Mouse (Mus musculus) hindbrain, embryonic 12.5 days (tissue): Measurements from ENCODE around the gene Sptlc2. TPM values are rescaled to one million over a fixed set of nuclear protein-coding genes. Genes with fewer than 3 reads are reported as not detected.

Source experiments
- ATAC-seq: fragments of 200-750 bp; cut with Nextera tagmentation; 2 replicates; pipeline ENCODE4 v1.8.0; 2017; ENCODE audit warnings: moderate TSS enrichment; ENCODE audit not compliant: low FRiP score
- H3K27ac ChIP-seq: fragments of 300-500 bp; sonication (generic); 2 replicates; pipeline ENCODE4 v1.5.1; 2016; ENCODE audit warnings: mild to moderate bottlenecking
- H3K27me3 ChIP-seq: fragments of 300-500 bp; sonication (generic); 2 replicates; pipeline ENCODE4 v1.6.1; 2016; ENCODE audit warnings: mild to moderate bottlenecking
- H3K36me3 ChIP-seq: fragments of 300-500 bp; sonication (generic); 2 replicates; pipeline ENCODE4 v1.6.1; 2016; ENCODE audit warnings: mild to moderate bottlenecking
- H3K4me1 ChIP-seq: fragments of 300-500 bp; sonication (generic); 2 replicates; pipeline ENCODE4 v1.6.1; 2016
- H3K4me2 ChIP-seq: fragments of 300-500 bp; sonication (generic); replicated peaks from 2 replicates; pipeline ENCODE4 v1.6.1; 2016; ENCODE audit warnings: mild to moderate bottlenecking
- H3K4me3 ChIP-seq: fragments of 300-500 bp; sonication (generic); 2 replicates; pipeline ENCODE4 v1.5.1; 2016; ENCODE audit warnings: mild to moderate bottlenecking
- H3K9ac ChIP-seq: fragments of 300-500 bp; sonication (generic); 2 replicates; pipeline ENCODE4 v1.6.1; 2016; ENCODE audit warnings: mild to moderate bottlenecking, moderate library complexity
- H3K9me3 ChIP-seq: fragments of 300-500 bp; sonication (generic); replicated peaks from 2 replicates; pipeline ENCODE4 v1.6.1; 2016; ENCODE audit warnings: mild to moderate bottlenecking
- WGBS: fragments of 180-500 bp; shearing (Covaris S2); methylation state at CpG from one replicate; pipeline ENCODE4 v1.1.7; 2016; 5-methylcytosine and 5-hydroxymethylcytosine counted together
- polyA plus RNA-seq: library from polyadenylated mRNA; unstranded; fragments of >200 nt; fragmentation: Nextera tagmentation; extraction: Ambion mirVana; gene quantifications from 2 replicates; pipeline ENCODE4 v1.2.1, GENCODE M21; 2016

Sptlc2 gene
- polyA plus RNA-seq, 1 experiment from 2014 or later, result 72.2 TPM

- Histone ChIP-seq H3K4me1 (peaks cover 6% of the 10 kb centered on the region; the same call in 1 of the 2 replicates), H3K9ac (no peak overlapping the region), H3K4me3 (no peak overlapping the region), H3K4me2 (no peak overlapping the region), H3K36me3 (no peaks in the 10 kb centered on the region), H3K27ac (no peak overlapping the region), H3K27me3 (no peaks in the 10 kb centered on the region), H3K9me3 (no peaks in the 10 kb centered on the region)
- ATAC-seq, result no peak
- 61% methylated on average over 7 of the region's 7 CpGs for WGBS
Measured at GRCm38 (mm10) chr12:87410999-87411398, 22.8 kb upstream of the Sptlc2 start.

GRCm38 (mm10) chr12:87409123-87409522 lies 21.0 kb upstream of the Sptlc2 start:
- H3K4me3 ChIP-seq, result no peak overlapping the region
- H3K4me1 ChIP-seq, result peaks cover 6% of the 10 kb centered on the region; the same call in 1 of the 2 replicates
- H3K27me3 ChIP-seq, result no peaks in the 10 kb centered on the region
- no peak for ATAC-seq
- no peak overlapping the region for H3K27ac ChIP-seq
- H3K4me2 ChIP-seq, result no peak overlapping the region
- no peaks in the 10 kb centered on the region for H3K36me3 ChIP-seq
- WGBS, result 83% methylated on average over 4 of the region's 4 CpGs
- no peak overlapping the region for H3K9ac ChIP-seq
- no peaks in the 10 kb centered on the region for H3K9me3 ChIP-seq

GRCm38 (mm10) chr12:87407869-87408605 lies 19.9 kb upstream of the Sptlc2 start:
- no peak overlapping the region for H3K4me2 ChIP-seq
- H3K9me3 ChIP-seq, result no peaks in the 10 kb centered on the region
- H3K4me3 ChIP-seq, result no peak overlapping the region
- no peak overlapping the region for H3K27ac ChIP-seq
- no peaks in the 10 kb centered on the region for H3K36me3 ChIP-seq
- no peak for ATAC-seq
- H3K27me3 ChIP-seq, result no peaks in the 10 kb centered on the region
- no peak overlapping the region for H3K9ac ChIP-seq
- peaks cover 6% of the 10 kb centered on the region; the same call in 1 of the 2 replicates for H3K4me1 ChIP-seq
- 41% methylated on average over 21 of the region's 21 CpGs for WGBS

- no peaks in the 10 kb centered on the region for H3K27me3 ChIP-seq
- H3K4me3 ChIP-seq, result no peak overlapping the region
- no peaks in the 10 kb centered on the region for H3K36me3 ChIP-seq
- no peak for ATAC-seq
- WGBS, result 73% methylated on average over 3 of the region's 3 CpGs
- H3K27ac ChIP-seq, result no peak overlapping the region
- H3K9me3 ChIP-seq, result no peaks in the 10 kb centered on the region
- no peak overlapping the region for H3K9ac ChIP-seq
- no peak overlapping the region for H3K4me2 ChIP-seq
- H3K4me1 ChIP-seq, result peaks cover 6% of the 10 kb centered on the region; the same call in 1 of the 2 replicates
Measured at GRCm38 (mm10) chr12:87405721-87406120, 17.6 kb upstream of the Sptlc2 start.

GRCm38 (mm10) chr12:87405165-87405564 lies 17.0 kb upstream of the Sptlc2 start:
- ATAC-seq, result no peak
- Histone ChIP-seq H3K4me3 (no peak overlapping the region), H3K9ac (no peak overlapping the region), H3K27me3 (no peaks in the 10 kb centered on the region), H3K36me3 (no peaks in the 10 kb centered on the region), H3K4me1 (peaks cover 6% of the 10 kb centered on the region; the same call in 1 of the 2 replicates), H3K27ac (no peak overlapping the region), H3K4me2 (no peak overlapping the region), H3K9me3 (no peaks in the 10 kb centered on the region)
- 84% methylated on average over 4 of the region's 4 CpGs for WGBS

GRCm38 (mm10) chr12:87401883-87402282 lies 13.7 kb upstream of the Sptlc2 start:
- no peak overlapping the region for H3K4me2 ChIP-seq
- 51% methylated on average over 6 of the region's 6 CpGs for WGBS
- no peaks in the 10 kb centered on the region for H3K4me1 ChIP-seq
- ATAC-seq, result no peak
- no peak overlapping the region for H3K27ac ChIP-seq
- H3K4me3 ChIP-seq, result no peak overlapping the region
- H3K9ac ChIP-seq, result no peak overlapping the region
- H3K27me3 ChIP-seq, result no peaks in the 10 kb centered on the region
- no peaks in the 10 kb centered on the region for H3K9me3 ChIP-seq
- H3K36me3 ChIP-seq, result no peaks in the 10 kb centered on the region

- ATAC-seq, result no peak
- Histone ChIP-seq H3K4me2 (no peak overlapping the region), H3K27ac (no peak overlapping the region), H3K9ac (no peak overlapping the region), H3K4me1 (no peaks in the 10 kb centered on the region), H3K36me3 (no peaks in the 10 kb centered on the region), H3K9me3 (no peaks in the 10 kb centered on the region), H3K27me3 (no peaks in the 10 kb centered on the region), H3K4me3 (no peak overlapping the region)
- 83% methylated on average over 10 of the region's 10 CpGs for WGBS
Measured at GRCm38 (mm10) chr12:87399119-87399819, 11.1 kb upstream of the Sptlc2 start.

GRCm38 (mm10) chr12:87397811-87398417 lies 9.8 kb upstream of the Sptlc2 start:
- ATAC-seq, result no peak
- 74% methylated on average over 4 of the region's 4 CpGs for WGBS
- Histone ChIP-seq H3K9ac (no peak overlapping the region), H3K36me3 (no peaks in the 10 kb centered on the region), H3K27me3 (no peaks in the 10 kb centered on the region), H3K4me3 (no peak overlapping the region), H3K27ac (no peak overlapping the region), H3K9me3 (no peaks in the 10 kb centered on the region), H3K4me2 (no peak overlapping the region), H3K4me1 (no peaks in the 10 kb centered on the region)

- ATAC-seq, result no peak
- H3K4me2 ChIP-seq, result no peak overlapping the region
- no peak overlapping the region for H3K4me3 ChIP-seq
- H3K27me3 ChIP-seq, result no peaks in the 10 kb centered on the region
- H3K9me3 ChIP-seq, result no peaks in the 10 kb centered on the region
- H3K36me3 ChIP-seq, result no peaks in the 10 kb centered on the region
- 84% methylated on average over 4 of the region's 4 CpGs for WGBS
- no peak overlapping the region for H3K9ac ChIP-seq
- no peaks in the 10 kb centered on the region for H3K4me1 ChIP-seq
- H3K27ac ChIP-seq, result no peak overlapping the region
Measured at GRCm38 (mm10) chr12:87397126-87397525, 9.0 kb upstream of the Sptlc2 start.

GRCm38 (mm10) chr12:87394316-87394715 lies 6.2 kb upstream of the Sptlc2 start:
- WGBS, result 94% methylated on average over 6 of the region's 6 CpGs

GRCm38 (mm10) chr12:87393447-87394145 lies 5.4 kb upstream of the Sptlc2 start:
- Histone ChIP-seq H3K27ac (no peak overlapping the region), H3K4me3 (no peak overlapping the region), H3K4me1 (peaks cover 3% of the 10 kb centered on the region; the same call in 1 of the 2 replicates), H3K27me3 (no peaks in the 10 kb centered on the region), H3K9me3 (no peaks in the 10 kb centered on the region), H3K9ac (no peak overlapping the region), H3K4me2 (no peak overlapping the region), H3K36me3 (no peaks in the 10 kb centered on the region)
- ATAC-seq, result no peak
- WGBS, result 85% methylated on average over 4 of the region's 4 CpGs

More at GRCm38 (mm10) chr12:87394316-87394715, 6.2 kb upstream of the Sptlc2 start:
- no peak for ATAC-seq
- Histone ChIP-seq H3K4me3 (no peak overlapping the region), H3K9me3 (no peaks in the 10 kb centered on the region), H3K36me3 (no peaks in the 10 kb centered on the region), H3K27me3 (no peaks in the 10 kb centered on the region), H3K27ac (no peak overlapping the region), H3K9ac (no peak overlapping the region), H3K4me1 (no peaks in the 10 kb centered on the region), H3K4me2 (no peak overlapping the region)

GRCm38 (mm10) chr12:87391355-87391754 lies 3.2 kb upstream of the Sptlc2 start:
- no peak overlapping the region for H3K27ac ChIP-seq
- H3K4me2 ChIP-seq, result no peak overlapping the region
- no peaks in the 10 kb centered on the region for H3K36me3 ChIP-seq
- no peak overlapping the region for H3K4me3 ChIP-seq
- peaks cover 13% of the 10 kb centered on the region for H3K4me1 ChIP-seq
- H3K27me3 ChIP-seq, result no peaks in the 10 kb centered on the region
- H3K9me3 ChIP-seq, result no peaks in the 10 kb centered on the region
- no peak for ATAC-seq
- H3K9ac ChIP-seq, result no peak overlapping the region
